Mouse (Mus musculus) forelimb bud, embryonic 11.5 days (tissue): ENCODE measurements around the gene 2610507B11Rik.

Experiments used
- DNase-seq: peaks from one replicate; pipeline ENCODE4 v3.0.0-alpha.2; 2012; ENCODE audit warnings: low read depth, low spot score

Gene 2610507B11Rik

DNA sequence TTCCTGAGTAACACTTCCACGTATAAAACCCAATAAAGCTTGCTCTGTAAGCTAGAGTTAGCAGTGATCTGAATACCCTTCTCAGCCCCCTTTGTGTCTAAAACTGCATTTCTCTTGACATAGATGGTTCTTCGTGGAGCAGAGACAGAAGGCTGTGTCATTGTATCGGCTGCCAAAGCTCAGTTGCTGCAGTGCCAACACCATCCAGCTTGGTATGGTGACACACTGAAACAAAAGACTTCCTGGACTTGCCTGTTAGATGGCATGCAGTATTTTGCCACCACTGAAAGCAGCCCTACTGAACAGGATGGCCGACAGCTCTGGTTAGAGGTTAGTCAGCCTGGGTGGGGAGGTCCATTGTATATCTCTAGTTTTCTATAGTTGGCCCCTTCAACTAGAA, 18.0 kb downstream of the 2610507B11Rik start:
- no peak for DNase-seq

DNA sequence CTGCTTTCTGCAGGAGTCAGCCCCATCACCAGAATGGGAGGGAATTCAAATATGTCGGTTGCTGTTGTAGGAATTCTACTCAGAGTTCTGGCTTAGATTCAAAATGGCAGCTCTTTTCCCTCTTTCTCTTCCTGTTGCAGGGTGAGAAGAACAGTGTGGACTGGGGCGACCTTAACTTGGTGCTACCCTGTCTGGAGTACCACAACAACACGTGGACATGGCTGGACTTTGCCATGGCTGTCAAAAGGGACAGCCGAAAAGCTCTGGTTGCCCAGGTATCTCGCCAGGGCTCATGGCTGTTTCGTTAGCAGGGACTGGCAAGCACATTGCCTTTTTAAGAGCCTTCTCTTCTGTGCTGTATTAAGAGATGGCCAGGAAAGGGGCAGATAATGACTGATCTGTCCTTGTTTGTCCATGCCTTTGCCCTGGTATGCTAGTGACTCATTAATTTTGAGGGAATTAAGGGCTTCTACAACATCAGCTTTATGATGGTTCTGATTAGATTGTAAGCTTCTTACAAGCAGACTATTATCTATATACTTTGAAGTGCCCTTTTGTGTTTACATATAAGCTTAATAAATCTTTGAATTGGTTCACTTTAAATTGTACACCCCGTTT, 27.7 kb downstream of the 2610507B11Rik start:
- DNase-seq: no peak

DNA sequence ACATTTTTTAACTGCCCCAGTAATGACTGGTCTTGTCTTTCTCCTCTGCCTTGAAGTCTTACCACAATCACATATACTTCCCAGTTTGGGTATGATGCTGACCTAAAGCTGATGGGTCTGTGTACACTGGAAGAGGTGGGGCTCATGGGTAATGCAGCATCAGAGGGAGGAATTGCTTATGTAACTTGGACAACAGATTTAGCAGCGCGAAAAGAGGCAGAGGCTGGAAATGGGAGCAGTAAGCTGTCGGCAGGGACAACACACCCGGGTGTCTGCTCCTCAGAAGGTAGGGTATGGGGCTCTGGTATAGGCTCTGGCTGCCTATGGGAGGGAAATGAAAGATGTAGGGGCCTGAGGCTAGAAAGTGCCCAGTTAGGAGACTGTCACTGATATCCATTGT, 29.1 kb downstream of the 2610507B11Rik start, which contains the start of gene BC030499:
BC030499 (plus strand) TSS at position 188 of the 400 bp plus-strand sequence.
- no peak for DNase-seq

DNA sequence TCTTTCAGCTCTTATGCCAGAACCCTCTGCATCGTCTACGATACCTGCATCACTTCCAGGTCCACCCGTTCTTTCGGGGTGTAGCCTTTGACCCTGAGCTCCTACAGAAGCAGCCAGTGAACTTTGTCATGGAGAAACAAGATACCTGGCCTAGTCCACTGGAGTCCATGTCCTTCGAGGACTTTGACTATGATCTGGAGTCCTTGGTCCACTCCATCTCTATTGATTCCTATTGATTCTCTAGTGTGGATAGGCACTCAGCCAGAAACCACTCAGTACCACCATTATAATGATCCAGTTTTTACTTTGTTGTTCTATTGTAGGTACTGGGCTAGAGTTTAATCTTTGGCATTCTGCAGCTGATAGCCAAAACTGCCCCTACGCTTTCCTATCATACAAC, 33.0 kb downstream of the 2610507B11Rik start:
- no peak for DNase-seq

DNA sequence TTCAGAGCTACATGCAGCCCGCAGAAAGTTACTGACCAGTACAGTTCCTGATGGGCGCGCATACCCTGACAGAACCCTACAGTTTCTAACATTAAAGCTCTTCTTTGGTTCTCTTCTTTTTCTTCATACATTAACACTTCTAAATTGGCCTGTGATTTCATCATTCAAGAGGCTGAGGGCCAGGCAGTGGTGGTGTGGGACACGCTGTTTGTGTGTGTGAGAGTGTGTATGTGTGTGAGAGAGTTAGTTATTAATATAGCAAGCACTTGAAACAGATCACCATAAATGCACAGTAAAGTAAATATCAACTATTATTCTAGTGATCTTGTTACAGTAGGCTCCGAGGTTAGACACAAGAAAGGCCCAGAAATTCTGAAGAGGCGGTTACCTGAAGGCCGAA, 39.4 kb downstream of the 2610507B11Rik start:
- DNase-seq: no peak

DNA sequence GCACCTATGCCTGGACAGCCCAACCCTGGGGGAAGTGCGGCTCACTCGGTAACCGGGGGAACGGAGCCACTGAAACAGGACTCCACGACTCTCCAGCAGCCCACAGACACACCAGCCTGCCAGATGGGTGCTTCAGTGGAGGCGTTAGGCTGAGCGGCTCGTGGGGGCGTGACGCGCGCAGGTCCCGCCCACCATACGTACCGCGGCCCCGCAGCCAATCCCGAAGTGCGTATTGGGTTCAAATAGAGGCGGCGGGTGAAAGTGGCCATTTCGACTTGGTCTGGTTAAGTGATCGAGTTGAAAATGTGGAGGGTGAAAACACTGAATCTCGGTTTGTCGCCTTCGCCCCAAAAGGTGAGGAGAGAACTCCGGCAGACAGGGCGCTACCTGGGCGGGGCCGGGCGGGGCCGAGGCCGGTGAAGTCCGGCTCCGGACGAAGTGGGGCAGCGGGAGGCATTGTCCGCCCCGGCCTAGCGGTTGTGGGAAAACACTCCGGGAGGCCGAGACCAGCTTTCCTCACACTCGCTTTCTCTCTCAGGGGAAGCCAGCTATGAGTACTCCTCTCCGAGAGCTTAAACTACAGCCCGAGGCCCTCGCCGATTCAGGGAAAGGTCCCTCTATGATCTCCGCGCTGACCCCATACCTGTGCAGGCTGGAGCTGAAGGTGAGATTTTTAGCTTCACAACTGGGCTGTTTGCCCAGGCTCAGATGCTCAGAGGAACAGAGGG, 40.0 kb downstream of the 2610507B11Rik start, which contains the start of gene Spag5:
Spag5 (plus strand) TSS at position 173 of the 728 bp plus-strand sequence.
- DNase-seq: peak; percentile 85

DNA sequence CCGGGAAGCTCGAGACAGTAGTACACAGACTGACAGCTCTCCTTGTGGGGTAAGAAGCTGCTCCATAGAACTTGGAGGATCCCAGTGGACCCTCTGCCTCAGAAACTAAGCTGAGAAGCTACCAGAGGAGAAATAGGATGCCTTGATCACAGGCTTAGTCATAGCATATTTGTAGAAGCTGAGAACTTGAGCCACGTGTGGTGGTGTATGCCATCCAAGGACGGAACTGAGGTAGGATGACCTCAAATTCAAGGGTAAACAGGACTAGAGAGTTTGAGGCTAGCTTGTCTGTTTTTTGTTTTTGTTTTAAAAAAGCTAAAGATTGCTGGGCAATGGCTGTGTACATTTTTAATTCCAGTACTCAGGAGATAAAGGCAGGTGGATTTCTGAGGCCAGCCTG, 43.7 kb downstream of the 2610507B11Rik start:
- no peak for DNase-seq

DNA sequence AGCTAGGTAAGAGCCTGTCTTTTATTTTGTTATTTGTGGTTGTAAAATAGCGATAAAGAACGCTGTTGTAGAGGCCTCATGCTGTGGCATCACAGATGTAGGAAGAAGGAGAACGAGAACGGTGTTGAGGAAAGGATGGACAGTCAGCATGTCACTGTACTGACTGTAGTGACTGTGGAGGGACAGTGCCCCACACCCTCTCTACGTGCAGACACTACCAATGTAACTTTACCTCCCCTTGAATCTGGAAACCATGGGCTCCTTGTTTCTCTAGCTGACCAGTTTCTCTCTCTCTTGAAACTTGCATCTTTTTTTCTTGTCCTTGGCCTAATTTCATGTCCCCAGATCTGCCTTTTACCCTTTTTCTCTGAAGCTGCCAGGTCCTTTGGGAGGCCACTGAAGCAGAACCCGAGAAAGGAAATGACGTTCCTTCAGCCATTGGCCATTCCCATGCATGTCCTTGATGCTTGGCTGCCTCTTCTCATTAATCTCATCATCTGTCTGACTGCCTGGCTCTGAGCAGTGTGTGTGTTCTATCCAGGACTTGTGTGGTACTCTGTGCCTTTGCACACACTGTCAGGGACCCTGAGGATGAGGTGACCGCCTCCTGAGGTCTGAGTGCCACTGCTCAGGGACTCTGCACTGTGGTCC, 49.4 kb downstream of the 2610507B11Rik start:
- no peak for DNase-seq

DNA sequence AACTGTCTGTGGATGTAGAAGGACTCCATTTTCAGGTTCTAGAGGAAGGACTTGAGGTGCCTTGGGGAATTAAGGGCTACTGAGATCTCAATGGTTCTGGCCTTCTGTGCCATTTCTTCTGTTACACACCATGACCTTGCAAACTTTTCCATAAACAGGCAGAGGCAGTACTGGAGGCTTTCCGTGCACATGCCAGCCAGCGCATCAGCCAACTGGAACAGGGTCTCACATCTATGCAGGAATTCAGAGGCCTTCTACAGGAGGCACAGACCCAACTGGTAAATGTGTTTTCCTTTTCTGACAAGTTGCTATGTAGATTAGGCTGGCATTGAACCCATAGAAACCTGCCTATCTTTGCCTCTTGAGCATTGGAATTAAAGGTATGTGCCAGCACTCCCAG, 52.1 kb downstream of the 2610507B11Rik start:
- DNase-seq: no peak

DNA sequence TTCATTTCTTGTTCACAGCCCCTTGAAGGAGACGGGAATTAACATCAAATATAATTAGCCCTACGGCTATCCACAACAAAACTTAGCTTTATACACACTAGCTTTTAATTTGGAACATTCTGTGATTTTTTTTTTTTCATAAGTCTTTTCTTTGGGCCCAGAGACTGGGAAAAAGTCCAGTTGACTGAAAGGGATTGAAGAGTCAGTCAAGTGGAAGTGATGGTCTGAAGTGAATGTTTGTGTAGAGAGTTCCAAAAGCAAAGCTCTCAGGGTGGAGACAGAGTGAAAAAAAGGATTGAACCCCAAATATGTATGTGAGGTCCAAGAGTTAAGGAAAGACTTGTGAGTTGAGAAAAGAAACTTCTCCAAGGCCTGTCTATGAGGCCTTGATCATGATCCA, 56.9 kb downstream of the 2610507B11Rik start:
- DNase-seq: no peak

DNA sequence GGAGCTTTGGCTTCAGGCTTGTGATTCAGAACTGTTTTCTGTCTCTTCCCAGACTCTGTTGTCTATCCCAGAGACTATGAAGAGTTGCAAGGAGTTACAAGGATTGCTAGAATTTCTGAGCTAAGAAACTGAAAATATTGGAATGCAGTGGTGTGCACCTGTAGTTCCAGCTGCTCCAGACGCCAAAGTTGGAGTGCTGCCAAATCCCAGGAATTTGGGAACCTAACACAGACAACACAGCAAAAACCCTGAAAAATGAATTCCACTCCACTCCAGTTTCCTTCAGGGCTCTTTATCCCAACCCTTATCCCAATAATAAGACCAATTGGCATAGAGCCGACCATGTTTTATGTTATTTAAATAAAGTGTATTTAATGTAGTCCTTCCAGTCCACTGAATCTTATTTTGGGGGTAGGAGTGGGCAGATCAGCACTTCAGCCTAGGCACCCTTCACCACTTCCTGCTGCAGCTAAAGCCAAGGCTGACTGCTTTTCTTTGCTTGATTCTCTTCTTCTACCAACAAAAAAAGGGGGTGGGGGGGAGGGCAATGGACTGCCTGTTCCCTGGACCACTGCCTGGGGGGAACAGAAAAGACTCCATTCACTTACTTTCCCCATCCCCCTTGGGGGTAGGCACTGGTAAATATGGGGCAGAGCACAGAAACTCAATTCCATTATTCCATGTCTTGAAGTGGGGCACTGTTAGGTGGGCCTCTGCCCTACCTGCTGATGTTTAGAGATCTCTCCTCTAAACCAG, 60.7 kb downstream of the 2610507B11Rik start:
- DNase-seq: no peak

DNA sequence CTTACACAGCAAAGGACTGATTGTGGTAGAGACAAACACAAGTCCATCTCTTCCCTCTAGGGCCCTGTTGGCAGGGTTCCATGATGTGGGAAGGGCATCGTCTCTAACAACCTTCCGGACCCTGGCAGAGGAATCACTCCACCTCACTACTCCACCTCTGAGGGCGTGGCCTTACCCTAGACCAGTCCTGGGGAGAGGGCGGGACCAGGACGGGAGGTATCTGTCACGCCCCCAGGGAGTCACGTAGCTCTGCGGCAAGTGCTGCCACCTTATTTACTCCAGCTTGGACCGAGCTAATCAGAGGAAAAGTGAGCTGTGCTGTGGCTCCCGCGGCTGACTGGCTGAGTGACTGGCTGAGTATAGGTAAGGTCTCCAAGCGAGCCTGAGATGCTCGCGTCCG, 61.3 kb downstream of the 2610507B11Rik start, which contains the start of gene Aldoc:
Aldoc (plus strand) TSS at position 109 of the 400 bp plus-strand sequence.
- DNase-seq: peak; percentile 73

DNA sequence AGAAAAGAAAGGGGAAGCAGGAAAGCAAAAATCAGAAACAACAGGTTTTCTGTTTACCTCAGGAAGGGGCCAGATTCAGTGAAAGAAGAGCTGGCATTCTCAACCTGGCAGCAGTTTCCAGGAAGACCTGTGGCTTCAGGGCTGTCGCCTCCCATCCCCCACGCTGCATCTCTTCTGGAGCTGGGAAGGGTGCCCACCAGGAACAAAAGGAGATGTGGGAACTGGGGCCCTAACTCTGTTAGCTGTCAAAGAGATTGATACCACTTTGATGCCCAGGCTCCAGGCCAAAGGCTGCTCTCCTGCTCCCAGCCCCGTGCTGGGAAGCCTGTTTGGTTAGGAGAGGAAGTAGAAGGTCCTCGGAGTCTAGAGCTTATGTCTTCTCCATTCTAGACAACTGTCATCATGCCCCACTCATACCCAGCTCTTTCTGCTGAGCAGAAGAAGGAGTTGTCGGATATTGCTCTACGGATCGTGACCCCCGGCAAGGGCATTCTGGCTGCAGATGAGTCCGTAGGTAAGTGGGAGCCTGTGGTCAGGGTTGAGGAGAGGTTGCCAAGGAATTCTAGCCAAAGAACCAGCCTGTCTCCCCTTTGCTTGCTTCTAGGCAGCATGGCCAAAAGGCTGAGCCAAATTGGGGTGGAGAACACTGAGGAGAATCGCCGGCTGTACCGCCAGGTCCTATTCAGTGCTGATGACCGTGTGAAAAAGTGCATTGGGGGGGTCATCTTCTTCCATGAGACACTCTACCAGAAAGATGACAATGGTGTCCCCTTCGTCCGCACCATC, 62.6 kb downstream of the 2610507B11Rik start:
- DNase-seq: no peak

DNA sequence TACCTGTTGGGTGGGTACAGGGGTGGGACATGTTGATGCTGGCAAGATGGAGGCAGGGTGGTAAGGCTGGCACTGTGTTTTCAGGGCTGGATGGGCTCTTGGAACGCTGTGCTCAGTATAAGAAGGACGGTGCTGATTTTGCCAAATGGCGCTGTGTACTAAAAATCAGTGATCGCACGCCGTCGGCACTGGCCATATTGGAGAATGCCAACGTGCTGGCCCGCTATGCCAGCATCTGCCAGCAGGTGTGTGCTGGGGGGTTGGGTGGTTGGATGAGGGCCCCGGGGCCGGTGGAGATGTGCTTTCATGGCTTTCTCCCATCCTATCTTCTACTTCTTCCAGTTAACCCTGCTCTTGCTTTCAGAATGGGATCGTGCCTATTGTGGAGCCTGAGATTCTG, 63.4 kb downstream of the 2610507B11Rik start:
- DNase-seq: no peak

DNA sequence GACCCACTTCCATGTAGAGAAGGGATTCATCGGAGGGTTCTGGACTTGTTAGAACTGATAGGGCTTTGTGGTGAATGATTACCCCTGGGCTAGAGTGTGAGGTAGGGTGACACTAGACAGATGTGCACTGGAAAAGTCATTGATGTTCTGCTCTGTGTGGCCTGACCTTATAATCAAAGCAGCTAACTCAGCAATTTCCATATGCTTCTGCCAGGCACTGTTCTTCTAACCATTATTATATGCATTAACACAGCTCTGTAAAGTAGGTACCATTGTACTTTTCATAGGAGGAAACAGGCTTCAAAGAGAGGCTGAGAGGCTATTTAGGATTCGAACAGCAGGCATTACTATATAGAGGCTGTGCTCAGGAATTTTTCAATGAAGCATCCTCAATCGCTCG, 65.7 kb downstream of the 2610507B11Rik start:
- DNase-seq: no peak

DNA sequence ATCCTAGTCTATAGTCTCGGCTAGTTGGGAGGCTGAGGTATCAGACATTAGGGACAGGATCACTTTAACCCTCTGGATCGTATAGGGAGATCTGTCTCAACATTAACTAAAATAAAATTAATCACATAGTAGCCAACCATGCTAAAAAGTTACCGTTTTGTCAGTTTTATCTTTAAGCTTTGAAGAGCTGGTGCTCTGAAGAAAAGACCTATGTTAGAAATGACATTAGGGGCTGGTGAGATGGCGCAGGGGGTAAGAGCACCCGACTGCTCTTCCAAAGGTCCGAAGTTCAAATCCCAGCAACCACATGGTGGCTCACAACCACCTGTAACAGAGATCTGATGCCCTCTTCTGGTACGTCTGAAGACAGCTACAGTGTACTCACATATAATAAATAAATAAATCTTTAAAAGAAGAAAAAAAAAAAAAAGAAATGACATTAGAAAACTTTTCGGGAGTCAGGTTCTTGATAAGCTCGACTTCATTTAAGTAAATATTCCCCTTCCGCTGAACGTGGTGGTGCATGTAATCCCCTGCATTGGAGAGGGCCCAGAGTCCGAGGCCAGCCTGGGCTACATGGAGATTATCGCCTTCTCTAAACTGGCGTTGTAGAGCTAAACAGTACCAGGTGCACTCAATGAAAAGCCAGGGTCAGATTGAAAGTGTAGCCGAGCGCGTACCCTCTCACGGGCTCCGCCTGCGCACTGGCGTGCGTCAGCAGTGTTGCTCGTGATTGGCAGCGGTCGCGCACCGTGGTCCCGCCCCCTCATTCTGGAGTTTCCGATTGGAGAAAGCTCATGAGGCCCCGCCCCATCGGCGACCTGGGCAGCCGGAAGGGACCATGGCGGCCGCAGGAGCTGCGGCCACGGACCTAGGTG, 66.3 kb downstream of the 2610507B11Rik start, which contains the start of gene Pigs:
Pigs (plus strand) TSS at position 782 of the 878 bp plus-strand sequence.
- peak; percentile 96 for DNase-seq

DNA sequence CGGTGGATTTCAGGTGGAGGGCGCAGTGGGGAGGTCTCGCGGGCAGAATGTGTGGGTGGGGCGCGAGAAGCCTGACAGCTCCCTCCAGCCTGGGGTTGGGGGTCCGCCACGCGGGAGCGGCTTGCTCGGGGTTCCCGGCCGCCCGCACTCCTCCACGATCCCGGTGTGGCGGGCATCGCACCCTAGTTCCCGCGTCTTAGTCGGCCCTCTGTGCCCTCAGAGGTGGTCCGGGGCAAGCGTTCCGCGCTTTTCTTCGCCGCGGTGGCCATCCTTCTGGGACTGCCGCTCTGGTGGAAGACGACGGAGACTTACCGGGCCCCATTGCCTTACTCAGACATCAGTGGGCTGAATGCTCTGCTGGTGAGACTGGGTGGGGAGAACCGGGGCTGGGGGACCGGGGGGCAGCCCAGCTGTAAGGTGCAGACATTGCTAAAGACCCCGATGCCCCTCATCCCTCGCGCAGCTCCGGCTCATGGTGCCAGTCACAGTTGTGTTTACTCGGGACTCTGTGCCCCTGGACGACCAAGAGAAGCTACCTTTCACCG, 67.0 kb downstream of the 2610507B11Rik start:
- DNase-seq: no peak

DNA sequence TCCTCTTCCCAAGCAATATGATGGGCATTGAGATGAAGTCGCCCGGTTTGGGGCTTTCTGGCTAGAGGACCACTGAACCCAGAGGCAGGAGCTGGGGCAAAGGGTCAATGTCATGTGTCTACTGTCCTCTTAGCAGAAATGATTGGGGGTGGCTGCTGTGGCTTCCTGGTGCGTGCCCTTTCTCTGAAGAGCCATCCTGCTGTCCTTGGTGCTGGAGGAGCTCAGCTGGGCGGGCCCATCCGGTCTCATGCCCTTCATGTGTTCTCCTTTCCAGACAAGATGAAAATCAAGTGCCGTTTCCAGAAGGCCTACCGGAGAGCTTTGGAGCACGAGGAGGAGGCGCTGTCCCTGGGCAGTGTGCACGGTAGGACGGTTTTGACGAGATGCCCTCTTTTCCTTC, 71.1 kb downstream of the 2610507B11Rik start:
- DNase-seq: no peak

DNA sequence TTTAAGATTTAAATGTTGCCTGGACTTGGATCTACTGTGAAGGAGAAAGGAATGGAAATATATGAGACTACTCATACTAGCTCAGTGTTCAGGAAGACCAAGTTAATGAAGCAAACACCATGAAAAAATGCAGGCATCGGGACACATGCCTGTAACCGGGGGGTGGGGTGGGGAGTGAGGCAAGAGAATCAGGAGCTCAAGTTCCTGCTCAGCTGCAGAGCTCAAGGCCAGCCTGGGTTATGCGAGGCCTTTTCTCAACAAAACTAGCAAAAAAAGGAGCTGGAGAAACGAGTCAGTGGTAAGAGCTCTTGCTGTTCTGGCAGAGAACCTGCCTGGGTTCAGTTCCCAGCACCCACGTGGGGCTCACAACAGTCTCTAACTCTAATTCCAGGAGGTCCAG, 72.4 kb downstream of the 2610507B11Rik start:
- DNase-seq: no peak

DNA sequence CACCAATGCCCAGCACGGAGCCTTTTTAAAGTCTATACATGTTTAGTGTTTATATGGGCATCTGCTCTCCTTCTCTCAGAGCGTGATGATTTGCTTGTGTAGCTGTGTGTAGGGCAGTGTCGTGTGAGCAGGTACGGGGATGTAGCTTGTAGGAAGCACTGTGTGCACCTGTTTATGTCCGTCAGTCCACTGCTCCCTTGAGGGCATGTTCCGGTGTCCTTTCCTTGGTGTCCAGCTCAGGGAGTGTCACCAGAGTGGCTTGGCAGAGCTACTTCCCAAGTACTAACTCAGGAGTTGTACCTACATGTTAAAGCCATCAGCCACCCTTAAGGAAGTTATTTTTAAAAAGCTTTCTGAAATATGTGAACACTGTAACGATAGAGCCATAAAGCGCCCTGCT, 75.5 kb downstream of the 2610507B11Rik start:
- no peak for DNase-seq
